Mouse (Mus musculus) cerebellum, postnatal 10 days (tissue): Measurements from ENCODE around the gene Metrnl.
A peak's percentile ranks its signal among the peaks of the same experiment; 100 is the strongest.

Source experiments
- DNase-seq, 2 experiments: peaks; one replicate each; pipeline ENCODE4 v3.0.0; 2021; ENCODE audit warnings: mixed read lengths in 2 of 2

Gene Metrnl

GRCm38 (mm10) chr11:121701244-121701643, at the start of gene Metrnl:
Metrnl (plus strand) TSS chr11:121701544.
- DNase-seq: no peak

- DNase-seq: no peak
These were observed 49.8 kb upstream of the Metrnl start for GRCm38 (mm10) chr11:121651556-121651955.

- no peak for DNase-seq
These were observed 49.4 kb upstream of the Metrnl start for GRCm38 (mm10) chr11:121651983-121652382.

- peak; percentile 81 to 89 for DNase-seq
These were observed 48.6 kb upstream of the Metrnl start for GRCm38 (mm10) chr11:121652547-121653305.

- no peak for DNase-seq
These were observed 47.7 kb upstream of the Metrnl start for GRCm38 (mm10) chr11:121653631-121654030.

DNA sequence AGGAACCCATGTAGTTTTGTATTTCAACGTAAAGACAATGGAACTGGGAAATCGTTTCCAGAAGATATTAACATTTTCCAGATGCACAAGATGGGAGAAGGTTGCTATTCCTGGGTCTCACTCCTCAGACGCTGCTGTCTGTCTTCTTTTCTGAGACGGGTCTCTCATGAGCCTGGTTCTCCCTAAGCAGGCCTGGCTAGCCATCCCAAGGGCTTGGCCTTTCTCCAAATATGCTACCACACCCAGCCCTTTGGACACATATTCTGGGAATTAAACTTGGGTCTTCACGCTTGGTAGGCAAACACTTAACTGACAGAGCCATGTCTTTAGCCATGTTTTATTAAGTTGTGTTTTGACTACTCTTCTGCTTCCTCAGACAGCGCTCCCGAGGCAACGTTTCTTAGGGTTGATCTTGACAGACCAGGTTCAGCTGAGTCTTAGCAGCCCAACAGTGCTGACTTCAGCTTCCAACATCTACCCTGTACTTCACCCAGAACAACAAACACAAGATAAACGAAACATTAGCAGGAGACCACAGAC, 46.9 kb upstream of the Metrnl start:
- DNase-seq: no peak

DNA sequence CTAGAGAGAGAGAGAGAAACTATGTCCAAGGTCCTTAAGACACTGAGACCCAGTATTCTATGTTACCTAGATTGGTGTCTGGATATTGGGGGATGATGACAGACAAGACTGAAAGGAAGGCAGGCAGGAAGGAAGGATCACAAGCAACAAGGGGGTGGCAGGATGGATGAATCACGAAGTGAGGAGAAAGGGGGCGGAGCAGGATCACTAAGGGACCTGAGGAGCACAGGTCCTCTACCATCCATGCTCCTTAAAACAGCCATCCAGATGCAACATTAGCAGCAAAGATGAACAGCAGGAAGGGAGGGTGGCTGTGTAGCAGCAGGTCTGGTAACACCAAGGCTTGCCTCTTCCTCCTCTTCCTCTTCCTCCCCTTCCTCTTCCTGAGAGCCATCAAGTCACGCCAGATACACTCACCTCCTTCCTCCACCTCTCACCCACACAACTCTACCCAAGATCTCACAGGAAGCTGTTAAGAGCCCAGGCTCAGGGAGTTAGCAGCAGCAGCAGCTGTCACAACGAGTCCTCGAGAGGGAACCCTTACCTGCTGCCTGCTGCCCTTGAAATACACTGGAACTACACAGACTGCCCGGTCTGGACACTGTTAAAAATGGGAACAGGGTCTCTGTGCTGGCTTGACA, 46.1 kb upstream of the Metrnl start:
- DNase-seq: no peak

GRCm38 (mm10) chr11:121655807-121656511, 45.4 kb upstream of the Metrnl start:
- DNase-seq: no peak

DNA sequence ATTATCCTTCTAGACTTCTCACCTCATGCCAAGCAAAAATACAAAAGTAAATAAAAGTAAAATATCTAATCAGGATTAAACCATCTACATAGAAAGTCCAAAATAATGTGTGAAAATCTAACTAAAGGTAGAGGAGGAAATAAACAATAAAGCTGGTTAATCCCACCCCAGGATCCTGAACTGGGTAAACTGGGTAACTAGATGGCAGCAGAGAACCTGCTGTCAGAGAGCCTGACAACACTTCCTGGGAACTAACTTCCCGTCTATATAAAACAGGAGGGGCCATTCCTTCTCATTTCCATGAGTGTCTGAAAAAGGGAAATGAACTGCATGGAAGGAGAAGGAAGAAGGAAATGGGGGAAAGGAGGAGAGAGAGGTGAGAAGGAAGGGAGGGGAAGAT, 43.2 kb upstream of the Metrnl start:
- DNase-seq: no peak

GRCm38 (mm10) chr11:121660604-121661003, 40.7 kb upstream of the Metrnl start:
- DNase-seq: peak in 1 of 2 experiments; percentile 42

DNA sequence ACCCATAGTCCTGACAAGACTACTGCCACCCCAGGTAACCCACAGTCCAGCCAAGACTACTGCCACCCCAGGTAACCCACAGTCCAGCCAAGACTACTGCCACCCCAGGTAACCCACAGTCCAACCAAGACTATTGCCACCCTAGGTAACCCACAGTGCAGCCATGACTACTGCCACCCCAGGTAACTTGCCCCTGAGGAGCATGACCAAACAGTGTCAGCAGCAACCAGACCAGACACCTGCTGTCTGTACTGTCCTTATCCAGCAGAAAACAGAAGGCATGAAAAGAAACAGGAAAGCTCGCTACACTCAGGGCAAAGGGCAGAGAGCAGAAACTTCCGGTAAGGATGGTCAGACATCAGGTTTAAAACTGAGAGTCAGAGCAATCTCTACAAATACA, 40.2 kb upstream of the Metrnl start:
- no peak for DNase-seq

- no peak for DNase-seq
These were observed 33.8 kb upstream of the Metrnl start for GRCm38 (mm10) chr11:121667541-121667940.

- no peak for DNase-seq
These were observed 32.6 kb upstream of the Metrnl start for GRCm38 (mm10) chr11:121668776-121669175.

- DNase-seq: no peak
These were observed 30.4 kb upstream of the Metrnl start for GRCm38 (mm10) chr11:121670926-121671325.

GRCm38 (mm10) chr11:121672312-121672989, 28.9 kb upstream of the Metrnl start:
- DNase-seq: no peak

DNA sequence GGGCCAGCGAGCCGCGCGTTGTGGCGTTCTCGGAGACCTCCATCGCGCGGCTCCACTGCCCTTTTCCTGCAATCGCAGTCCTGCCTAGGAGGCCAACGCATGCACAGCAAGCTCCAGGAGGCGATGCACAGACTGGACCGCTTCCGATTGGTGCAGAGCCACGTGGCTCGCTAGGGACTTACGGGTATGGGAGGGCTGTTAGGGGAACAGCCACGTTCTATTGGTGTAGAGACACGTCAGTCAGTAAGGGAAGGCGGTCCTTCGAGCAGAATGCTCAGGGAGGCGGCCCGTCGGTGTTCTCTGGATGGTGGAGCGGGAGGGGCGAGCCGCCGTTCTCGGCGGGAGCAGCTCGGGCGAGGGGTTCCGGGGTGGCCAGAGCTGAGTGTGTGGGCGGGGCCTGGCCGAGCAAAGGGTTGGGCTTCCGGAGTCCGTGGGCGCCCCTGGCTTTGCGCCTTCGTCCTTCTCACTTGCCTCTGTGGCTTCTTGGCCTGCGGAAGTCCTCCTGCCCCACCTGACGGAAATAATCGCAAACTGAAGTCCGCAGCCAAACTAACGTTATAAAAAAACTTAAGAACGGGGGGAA, 28.3 kb upstream of the Metrnl start, which contains the start of gene B3gntl1:
Gene B3gntl1 (minus strand): TSS at position 164 of the 583 bp plus-strand sequence.
- DNase-seq: peak; percentile 99

DNA sequence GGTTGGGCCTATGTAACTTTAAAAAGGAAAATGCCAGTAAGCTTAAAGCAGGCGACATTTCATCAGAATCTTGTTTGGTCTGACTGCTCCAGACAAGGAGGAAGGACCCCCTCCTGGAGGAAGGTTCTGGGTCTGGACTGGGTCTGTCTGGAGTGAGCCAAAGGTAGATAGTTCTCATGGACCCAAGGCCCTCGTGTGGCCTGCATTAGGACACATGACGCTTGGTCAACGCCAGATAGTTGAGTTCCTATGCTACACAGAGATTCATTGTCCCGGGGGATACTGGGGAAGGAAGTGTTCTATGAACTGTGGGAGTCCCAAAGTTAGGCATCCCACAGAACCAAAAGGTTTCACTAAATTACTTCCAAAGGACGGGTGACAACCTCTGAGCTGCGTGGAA, 27.7 kb upstream of the Metrnl start:
- peak in 1 of 2 experiments; percentile 34 for DNase-seq

DNA sequence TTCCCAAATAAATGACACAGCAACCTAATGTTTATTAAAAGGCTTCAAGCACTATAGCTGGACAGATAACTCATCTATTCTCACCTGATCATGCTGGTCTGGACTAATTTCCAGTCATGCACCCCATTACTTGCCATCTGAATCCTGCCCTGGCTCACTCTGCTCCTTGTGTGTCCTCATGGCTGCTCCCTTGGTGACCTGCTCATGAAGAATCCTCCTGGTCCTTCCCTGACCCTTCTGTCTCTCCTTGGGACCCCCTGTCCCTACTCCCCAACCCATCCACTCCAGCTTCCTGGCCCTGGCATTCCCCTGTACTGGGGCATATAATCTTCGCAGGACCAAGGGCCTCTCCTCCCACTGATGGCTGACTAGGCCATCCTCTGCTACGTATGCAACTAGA, 24.5 kb upstream of the Metrnl start:
- no peak for DNase-seq

GRCm38 (mm10) chr11:121679581-121679980, 21.8 kb upstream of the Metrnl start:
- DNase-seq: no peak

DNA sequence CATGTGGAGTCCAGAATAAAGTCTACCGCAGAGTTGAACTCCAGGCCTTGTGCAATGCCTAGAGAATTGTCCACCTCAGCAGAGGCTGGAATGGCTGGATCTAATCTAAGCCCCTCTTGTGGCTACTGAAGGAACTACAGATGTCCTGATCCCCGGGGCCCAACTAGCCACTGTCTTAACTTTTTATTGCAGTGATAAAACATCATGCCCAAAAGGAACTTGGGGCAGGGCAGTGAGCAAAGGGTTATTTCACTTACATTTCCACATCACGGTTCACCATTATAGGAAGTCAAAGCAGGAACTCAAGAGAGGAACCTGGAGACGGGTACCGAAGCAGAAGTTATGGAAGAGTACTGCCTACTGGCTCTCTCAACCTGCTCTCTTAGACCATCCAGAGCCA, 20.6 kb upstream of the Metrnl start:
- DNase-seq: peak; percentile 22 to 34

DNA sequence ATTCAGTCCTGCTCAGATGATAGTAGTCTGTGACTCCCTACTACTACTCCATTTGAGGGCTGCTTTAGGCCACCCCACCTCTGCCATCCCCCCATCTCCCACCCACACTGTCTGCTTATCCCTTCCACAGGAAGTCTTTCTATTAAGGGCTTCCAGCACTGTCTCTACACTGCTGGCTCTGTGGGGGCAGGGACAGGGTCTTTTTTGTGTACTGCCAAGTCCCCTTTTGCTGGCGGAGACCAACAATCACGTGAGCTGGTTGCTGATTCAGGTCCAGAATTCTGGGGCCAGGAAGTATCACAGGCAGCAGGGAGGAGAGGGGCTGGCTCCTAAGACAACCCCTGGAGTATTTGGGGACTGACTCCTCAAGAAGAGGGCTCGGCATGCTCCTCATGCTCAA, 18.1 kb upstream of the Metrnl start:
- DNase-seq: peak; percentile 61 to 74

GRCm38 (mm10) chr11:121685491-121686001, 15.8 kb upstream of the Metrnl start:
- DNase-seq: no peak
